Mouse (Mus musculus) testis, postnatal 14 days (tissue): ENCODE measurements at regions not wholly inside any gene's neighbourhood (a gene's known extent, or its start where the extent isn't known, plus 50 kb on each side); places are given as distances from the start of the nearest gene placed in this dataset.

Experiments used
- DNase-seq: peaks from one replicate; pipeline ENCODE4 v3.0.0; 2021; ENCODE audit warnings: low spot score

- no peak for DNase-seq
Measured at GRCm38 (mm10) chr5:83533901-83534300, 178.9 kb upstream of the Tecrl start.

DNA sequence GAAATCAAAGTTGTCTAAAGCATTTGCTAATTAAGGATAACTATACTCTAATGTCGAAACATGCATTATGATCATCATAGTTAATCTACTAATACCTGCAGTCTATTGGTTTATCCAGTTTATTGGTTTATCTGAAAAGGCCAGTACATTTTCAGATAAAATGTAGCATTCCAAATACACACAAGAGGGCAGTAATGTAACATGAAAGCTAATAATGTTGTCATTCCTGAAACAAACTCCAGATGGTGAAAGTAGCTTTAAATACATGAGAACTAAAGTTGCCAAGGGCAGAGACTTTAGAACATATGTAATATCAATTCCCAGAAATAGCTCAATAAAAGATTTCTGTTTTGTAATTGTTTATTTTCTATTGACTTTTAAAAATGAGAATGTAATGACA is 163.7 kb upstream of the Tecrl start:
- DNase-seq, result no peak

- no peak for DNase-seq
Measured at GRCm38 (mm10) chr5:83484135-83484534, 129.1 kb upstream of the Tecrl start.

DNA sequence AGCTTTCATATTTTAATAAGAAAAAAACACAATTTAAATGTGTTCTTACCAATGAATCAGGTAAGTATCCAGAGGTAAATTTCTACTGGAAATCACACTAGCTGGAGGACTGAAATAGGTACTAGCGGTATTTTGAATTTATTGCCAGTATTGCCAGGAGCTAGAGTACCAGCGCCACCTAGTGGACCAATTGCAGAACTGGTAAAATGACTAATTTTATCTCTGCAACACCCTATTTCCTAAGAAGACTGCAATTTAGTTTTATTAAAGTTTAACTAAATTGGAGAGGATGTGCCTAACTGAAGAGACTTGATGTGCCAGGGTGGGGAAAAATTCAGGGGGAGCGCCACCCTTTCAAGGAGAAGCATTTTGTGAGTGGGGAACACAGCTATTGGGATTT is 85.3 kb upstream of the Tecrl start:
- DNase-seq, result peak; percentile 8

GRCm38 (mm10) chr5:83436510-83436909 is 81.5 kb upstream of the Tecrl start:
- no peak for DNase-seq

GRCm38 (mm10) chr5:83421708-83422107 is 66.7 kb upstream of the Tecrl start:
- no peak for DNase-seq

DNA sequence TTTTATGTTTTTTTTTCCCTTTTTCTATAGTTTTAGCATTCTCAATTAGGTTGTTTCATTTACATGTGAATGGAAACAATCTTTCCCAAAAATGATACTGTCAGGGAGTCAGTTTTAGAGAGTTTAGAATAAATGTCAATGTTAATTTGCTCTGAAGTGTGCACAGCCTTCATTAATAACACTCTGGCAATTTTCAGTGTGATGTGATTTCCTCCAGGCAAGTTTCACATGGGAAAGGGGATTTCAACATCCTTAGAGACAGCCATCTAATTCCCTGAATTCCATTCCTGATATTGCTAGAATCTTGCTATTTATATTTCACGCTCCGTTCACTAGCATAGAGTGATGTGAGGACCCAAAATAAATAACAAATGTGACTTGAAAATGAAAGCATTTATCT is 55.2 kb upstream of the Tecrl start:
- DNase-seq, result no peak

GRCm38 (mm10) chr5:83405266-83405954 is 50.4 kb upstream of the Tecrl start:
- DNase-seq, result no peak
